Comparison of ENCODE assay signal across 11 mouse cellular contexts in genomic region chr4:139001433-139001832, GRCm38 (mm10). TPM values are rescaled to one million over a fixed set of nuclear protein-coding genes. Genes with fewer than 3 reads are reported as not detected.
DNase-seq lines count a peak whose midpoint lies in the region; ATAC-seq lines count a peak whose summit lies in the region.
"Had no signal": no experiment of that assay in that cellular context is flagged by ENCODE, and none has a peak within 500 bp of the region (broad histone marks: within the 10 kb centered on the region; RNA-seq: fewer than 3 reads in every experiment).

No protein-coding gene starts in this region.

- 20% methylated on average over 6 of the region's 6 CpGs for WGBS in heart, embryonic 13.5 days

- H3K27ac ChIP-seq in heart, embryonic 13.5 days (replicated peaks): no peak overlapping the region
- H3K27ac ChIP-seq: embryonic facial prominence, embryonic 12.5 days had no signal

- no peak overlapping the region for H3K4me3 ChIP-seq in heart, embryonic 13.5 days
- H3K4me3 ChIP-seq: embryonic facial prominence, embryonic 12.5 days had no signal

- H3K4me1 ChIP-seq in heart, embryonic 13.5 days: peaks cover 6% of the 10 kb centered on the region; the same call in 1 of the 2 replicates
- H3K4me1 ChIP-seq: embryonic facial prominence, embryonic 12.5 days had no signal

- H3K9ac ChIP-seq in heart, embryonic 13.5 days: 0 out of 2 replicates have a peak overlapping the region, but pooled peaks have one; percentile 33
- H3K9ac ChIP-seq: embryonic facial prominence, embryonic 12.5 days had no signal

- peak; percentile 41; the same call in 1 of the 2 replicates for ATAC-seq in frontal cortex, adult (ENCODE audit: low TSS enrichment)
- no peak for ATAC-seq in heart, embryonic 13.5 days (ENCODE audit: extremely low read depth, insufficient number of reproducible peaks, low FRiP score, low TSS enrichment)

- H3K9me3 ChIP-seq in heart, embryonic 13.5 days: no peaks in the 10 kb centered on the region
- H3K9me3 ChIP-seq: embryonic facial prominence, embryonic 12.5 days had no signal

- H3K4me2 ChIP-seq in heart, embryonic 13.5 days: peak overlapping the region; percentile 45
- H3K4me2 ChIP-seq: embryonic facial prominence, embryonic 12.5 days had no signal

- peaks cover 8% of the 10 kb centered on the region for H3K36me3 ChIP-seq in heart, embryonic 13.5 days
- H3K36me3 ChIP-seq: embryonic facial prominence, embryonic 12.5 days had no signal

- DNase-seq in frontal cortex, postnatal 10 days (ENCODE audit: low spot score in 2 of 2): no peak
- DNase-seq in ovary, postnatal 36 days (ENCODE audit: low spot score): peak; percentile 41
- DNase-seq in ovary, postnatal 10 days (ENCODE audit: low spot score): no peak
- DNase-seq in right cerebral cortex, postnatal 14 days: peak; percentile 37
- no peak for DNase-seq in urinary bladder, postnatal 4 days (ENCODE audit: low spot score in 2 of 2)
- no peak for DNase-seq in layer of hippocampus, postnatal 36 days

- H3K27me3 ChIP-seq in heart, embryonic 13.5 days (replicated peaks): peaks cover 5% of the 10 kb centered on the region; the same call in 1 of the 2 replicates
- H3K27me3 ChIP-seq: embryonic facial prominence, embryonic 12.5 days had no signal

RNA-seq across cellular contexts. Expression of gene Tmco4, which starts 28.7 kb away (rescaled TPM):
- 4.8 and 5.6 TPM in 2 replicates for polyA plus RNA-seq in heart, embryonic 13.5 days (2015; fragmentation: Nextera tagmentation; extraction: Ambion mirVana)
- total RNA-seq in layer of hippocampus, postnatal 36 days (2021): 1 to 10 TPM; 2.0 to 2.5 TPM

RNA-seq across cellular contexts. Expression of gene Rnf186, which starts 34.5 kb away (rescaled TPM):
- not detected in 2 replicates for polyA plus RNA-seq in heart, embryonic 13.5 days (2015; fragmentation: Nextera tagmentation; extraction: Ambion mirVana)
- total RNA-seq in layer of hippocampus, postnatal 36 days (2021): not detected
- total RNA-seq: left cerebral cortex, adult 18-20 months had no signal
- polyA plus RNA-seq: embryonic facial prominence, embryonic 12.5 days; neural tube, embryonic 11.5 days had no signal

Comparison
In these comparisons a context has a peak if more than half of its experiments do, and no peak if none do; other contexts are left out.
1. DNase-seq: peak in ovary, postnatal 36 days (single experiment) and right cerebral cortex, postnatal 14 days (single experiment); none in frontal cortex, postnatal 10 days (0 of 2), ovary, postnatal 10 days (single experiment), urinary bladder, postnatal 4 days (0 of 2) and layer of hippocampus, postnatal 36 days (0 of 2).